Mouse (Mus musculus) hindbrain, embryonic 11.5 days (tissue): ENCODE data around the gene Aldh3b1. TPM values are rescaled to one million over a fixed set of nuclear protein-coding genes. Genes with fewer than 3 reads are reported as not detected.
A peak's percentile ranks its signal among the peaks of the same experiment; 100 is the strongest.

ENCODE experiments used
- ATAC-seq: fragments of 200-750 bp; cut with Nextera tagmentation; 2 replicates; pipeline ENCODE4 v1.8.0; 2017; ENCODE audit warnings: mild to moderate bottlenecking, moderate TSS enrichment, moderate library complexity; ENCODE audit not compliant: low FRiP score
- DNase-seq: peaks from one replicate; pipeline ENCODE4 v3.0.0-alpha.2; 2015; ENCODE audit warnings: low spot score
- H3K27ac ChIP-seq: fragments of 300-500 bp; sonication (generic); 2 replicates; pipeline ENCODE4 v1.5.1; 2014; ENCODE audit warnings: mild to moderate bottlenecking, low read depth, low read length
- H3K27me3 ChIP-seq: fragments of 300-500 bp; sonication (generic); 2 replicates; pipeline ENCODE4 v1.6.1; 2014; ENCODE audit warnings: mild to moderate bottlenecking, low read length, moderate library complexity, mixed read lengths; ENCODE audit not compliant: control insufficient read depth, insufficient read depth
- H3K36me3 ChIP-seq: fragments of 300-500 bp; sonication (generic); 2 replicates; pipeline ENCODE4 v1.6.1; 2014; ENCODE audit warnings: mild to moderate bottlenecking, low read length, moderate library complexity, mixed read lengths; ENCODE audit not compliant: control insufficient read depth, insufficient read depth
- H3K4me1 ChIP-seq: fragments of 300-500 bp; sonication (generic); replicated peaks from 2 replicates; pipeline ENCODE4 v1.6.1; 2014; ENCODE audit warnings: low read length, mixed read lengths; ENCODE audit not compliant: control insufficient read depth, insufficient read depth
- H3K4me2 ChIP-seq: fragments of 300-500 bp; sonication (generic); replicated peaks from 2 replicates; pipeline ENCODE4 v1.6.1; 2014; ENCODE audit warnings: mild to moderate bottlenecking, low read depth, low read length
- H3K4me3 ChIP-seq: fragments of 300-500 bp; sonication (generic); 2 replicates; pipeline ENCODE4 v1.5.1; 2014; ENCODE audit warnings: low read depth, low read length
- H3K9ac ChIP-seq: fragments of 300-500 bp; sonication (generic); 2 replicates; pipeline ENCODE4 v1.6.1; 2014; ENCODE audit warnings: low read depth, low read length
- H3K9me3 ChIP-seq: fragments of 300-500 bp; sonication (generic); 2 replicates; pipeline ENCODE4 v1.6.1; 2016; ENCODE audit warnings: low read length; ENCODE audit not compliant: control insufficient read depth
- WGBS: fragments of 180-500 bp; shearing (Covaris S2); extraction: QIAGEN DNeasy Blood & Tissue Kit; methylation state at CpG from one replicate; pipeline ENCODE4 v1.1.7; 2014; 5-methylcytosine and 5-hydroxymethylcytosine counted together
- polyA plus RNA-seq: library from polyadenylated mRNA; unstranded; fragments of >200 nt; fragmentation: Nextera tagmentation; extraction: Ambion mirVana; gene quantifications from 2 replicates; pipeline ENCODE4 v1.2.1, GENCODE M21; 2014

The Aldh3b1 gene
- polyA plus RNA-seq, 1 experiment from 2014 or later: 0.59 TPM

GRCm38 (mm10) chr19:3935032-3935895, 5.7 kb upstream of the Aldh3b1 start, which contains the start of gene Unc93b1:
Gene Unc93b1 (plus strand): TSS chr19:3935186.
- Histone ChIP-seq H3K4me2 (peak within 1 kb of the TSS; percentile 67), H3K9me3 (no peaks in the 10 kb centered on the region), H3K27me3 (0 out of 2 replicates have a peak, but pooled peaks cover 3% of the 10 kb centered on the region), H3K36me3 (no peaks in the 10 kb centered on the region), H3K27ac (no peak within 1 kb of the TSS), H3K9ac (peak within 1 kb of the TSS; percentile 45), H3K4me1 (peaks cover 2% of the 10 kb centered on the region; the same call in 1 of the 2 replicates), H3K4me3 (peak within 1 kb of the TSS; percentile 39)
- 6% methylated on average over 39 of the region's 42 CpGs for WGBS
- ATAC-seq: peak; percentile 81
- DNase-seq: peak; percentile 62

- Histone ChIP-seq H3K27ac (no peak overlapping the region), H3K36me3 (no peaks in the 10 kb centered on the region), H3K4me1 (peaks cover 2% of the 10 kb centered on the region; the same call in 1 of the 2 replicates), H3K27me3 (0 out of 2 replicates have a peak, but pooled peaks cover 3% of the 10 kb centered on the region), H3K9ac (no peak overlapping the region), H3K9me3 (no peaks in the 10 kb centered on the region), H3K4me3 (no peak overlapping the region), H3K4me2 (no peak overlapping the region)
- WGBS: 91% methylated on average over 9 of the region's 9 CpGs
- ATAC-seq: no peak
- DNase-seq: no peak
Observed at GRCm38 (mm10) chr19:3931716-3932115, 2.1 kb upstream of the Aldh3b1 start.

DNA sequence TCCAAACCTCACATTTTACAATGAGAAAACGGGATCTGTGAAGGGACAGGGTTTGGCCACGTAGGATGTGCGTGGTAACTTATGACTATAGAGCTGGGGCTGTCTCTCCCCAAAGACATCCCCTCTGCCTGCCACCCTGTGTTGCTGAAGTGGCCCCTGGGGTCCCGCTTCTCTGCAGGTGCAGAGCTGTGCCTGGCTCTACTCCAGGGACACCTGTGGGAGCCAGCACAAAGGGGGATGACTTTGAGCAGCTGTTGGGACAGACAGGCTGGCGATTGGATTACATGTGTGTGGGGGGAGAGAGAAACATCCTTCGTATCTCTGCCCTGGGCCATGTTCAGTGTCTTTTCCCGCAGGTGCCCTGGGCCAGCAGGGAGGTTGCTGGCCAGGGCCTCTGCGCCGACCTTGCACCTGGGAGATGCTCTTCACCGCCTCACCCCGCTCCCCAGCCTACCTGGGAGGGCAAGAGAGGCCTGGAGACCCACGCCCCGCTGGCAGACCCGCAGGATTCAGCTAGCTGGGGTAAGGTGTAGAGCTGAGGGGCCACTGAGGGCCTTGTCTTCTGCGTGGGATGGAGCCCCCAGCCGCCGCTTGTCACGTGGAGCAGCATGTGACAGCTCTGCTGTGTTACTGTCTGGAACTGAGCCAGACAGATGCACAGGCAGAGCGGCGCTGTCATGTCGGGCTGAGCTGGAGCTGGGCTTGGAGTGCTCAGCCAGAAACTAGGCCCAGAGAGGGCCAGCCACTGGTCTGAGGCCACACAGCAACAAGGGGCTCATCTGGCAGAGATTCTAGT, 852 bp upstream of the Aldh3b1 start:
- H3K9me3 ChIP-seq: no peaks in the 10 kb centered on the region
- ATAC-seq (no peak), DNase-seq (no peak)
- H3K4me1 ChIP-seq: peaks cover 2% of the 10 kb centered on the region; the same call in 1 of the 2 replicates
- WGBS: 78% methylated on average over 21 of the region's 21 CpGs
- H3K4me2 ChIP-seq: no peak overlapping the region
- H3K4me3 ChIP-seq: no peak overlapping the region
- no peaks in the 10 kb centered on the region for H3K36me3 ChIP-seq
- H3K27ac ChIP-seq: no peak overlapping the region
- H3K9ac ChIP-seq: no peak overlapping the region
- no peaks in the 10 kb centered on the region for H3K27me3 ChIP-seq

DNA sequence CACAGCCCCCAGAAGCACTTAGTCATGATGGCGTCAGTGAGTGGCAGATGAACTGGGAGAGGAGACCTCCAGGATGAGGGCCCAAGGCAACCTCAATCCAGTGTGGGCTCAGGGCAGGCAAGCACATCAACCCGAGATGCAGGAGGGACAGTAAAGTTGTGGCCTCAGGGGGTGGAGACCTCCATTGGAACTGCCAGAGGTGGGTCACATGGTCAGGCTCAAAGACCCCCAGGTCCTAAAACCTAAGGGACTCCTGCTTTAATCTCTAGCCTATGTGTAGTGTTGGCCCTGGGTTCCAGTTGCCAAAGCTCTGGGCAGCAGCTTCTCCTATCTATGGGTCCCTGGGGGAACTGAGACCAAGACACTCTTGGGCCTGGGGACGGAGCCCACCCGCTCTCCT, 829 bp downstream of the Aldh3b1 start:
- no peaks in the 10 kb centered on the region for H3K4me1 ChIP-seq
- no peak for DNase-seq
- H3K27me3 ChIP-seq: no peaks in the 10 kb centered on the region
- ATAC-seq: no peak
- 91% methylated on average over 4 of the region's 4 CpGs for WGBS
- H3K36me3 ChIP-seq: no peaks in the 10 kb centered on the region
- H3K9ac ChIP-seq: no peak overlapping the region
- H3K27ac ChIP-seq: no peak overlapping the region
- no peak overlapping the region for H3K4me2 ChIP-seq
- H3K4me3 ChIP-seq: no peak overlapping the region
- H3K9me3 ChIP-seq: no peaks in the 10 kb centered on the region

DNA sequence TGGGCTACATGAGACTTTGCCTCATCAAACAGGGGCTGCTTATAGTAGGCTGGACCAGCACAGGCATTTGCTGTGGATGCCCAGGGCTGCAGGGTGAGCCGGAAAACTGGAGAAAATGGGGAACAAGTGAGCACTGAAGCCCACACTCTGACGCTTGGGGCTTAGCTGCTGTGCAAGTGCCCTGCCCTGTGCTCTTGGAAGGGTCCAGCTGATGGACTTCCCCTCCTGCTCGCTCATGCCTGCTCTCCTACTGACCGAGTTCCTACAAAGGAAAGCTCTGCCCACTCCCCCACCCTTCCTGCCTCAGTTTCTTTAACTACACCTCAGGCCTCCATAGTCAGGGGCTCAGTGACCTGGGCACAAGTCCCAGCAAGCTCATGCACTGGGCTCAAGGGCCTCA, 1.6 kb downstream of the Aldh3b1 start:
- H3K9ac ChIP-seq: no peak overlapping the region
- no peaks in the 10 kb centered on the region for H3K27me3 ChIP-seq
- 0 out of 2 replicates have a peak, but pooled peaks cover 3% of the 10 kb centered on the region for H3K4me1 ChIP-seq
- H3K36me3 ChIP-seq: no peaks in the 10 kb centered on the region
- H3K4me3 ChIP-seq: no peak overlapping the region
- no peak overlapping the region for H3K27ac ChIP-seq
- DNase-seq (no peak), ATAC-seq (no peak)
- WGBS: 87% methylated on average over 4 of the region's 4 CpGs
- H3K4me2 ChIP-seq: no peak overlapping the region
- no peaks in the 10 kb centered on the region for H3K9me3 ChIP-seq

DNA sequence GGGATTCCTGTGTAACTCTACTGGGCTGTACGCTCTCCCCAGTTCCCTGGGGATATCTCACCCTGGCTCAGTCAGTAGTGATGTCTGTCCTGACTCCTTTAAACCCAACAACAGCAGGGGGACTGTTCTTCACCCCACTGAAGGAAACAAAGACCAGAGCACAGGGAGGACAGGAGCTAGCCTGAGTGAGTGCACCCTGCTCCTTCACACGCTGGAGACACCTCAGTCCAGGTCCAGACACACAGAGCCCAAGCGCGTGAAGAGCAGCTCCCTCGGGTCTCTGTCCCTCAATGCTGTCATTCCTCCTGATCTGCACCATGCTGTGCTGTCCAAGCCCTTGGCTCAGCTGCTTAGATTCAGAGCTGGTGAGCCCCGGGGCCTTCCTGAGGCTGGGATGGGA, 2.9 kb downstream of the Aldh3b1 start:
- DNase-seq: no peak
- 0 out of 2 replicates have a peak, but pooled peaks cover 3% of the 10 kb centered on the region for H3K4me1 ChIP-seq
- no peak overlapping the region for H3K27ac ChIP-seq
- no peak overlapping the region for H3K4me2 ChIP-seq
- no peaks in the 10 kb centered on the region for H3K9me3 ChIP-seq
- H3K36me3 ChIP-seq: no peaks in the 10 kb centered on the region
- H3K9ac ChIP-seq: no peak overlapping the region
- WGBS: 69% methylated on average over 6 of the region's 6 CpGs
- H3K4me3 ChIP-seq: no peak overlapping the region
- no peak for ATAC-seq
- H3K27me3 ChIP-seq: no peaks in the 10 kb centered on the region

GRCm38 (mm10) chr19:3926279-3926678, 3.3 kb downstream of the Aldh3b1 start:
- no peaks in the 10 kb centered on the region for H3K36me3 ChIP-seq
- no peaks in the 10 kb centered on the region for H3K9me3 ChIP-seq
- no peak for ATAC-seq
- H3K4me3 ChIP-seq: no peak overlapping the region
- H3K4me2 ChIP-seq: no peak overlapping the region
- 0 out of 2 replicates have a peak, but pooled peaks cover 3% of the 10 kb centered on the region for H3K4me1 ChIP-seq
- no peak overlapping the region for H3K27ac ChIP-seq
- no peaks in the 10 kb centered on the region for H3K27me3 ChIP-seq
- 78% methylated on average over 3 of the region's 3 CpGs for WGBS
- no peak for DNase-seq
- H3K9ac ChIP-seq: no peak overlapping the region

GRCm38 (mm10) chr19:3925859-3926258, 3.7 kb downstream of the Aldh3b1 start:
- H3K27ac ChIP-seq: no peak overlapping the region
- 0 out of 2 replicates have a peak, but pooled peaks cover 3% of the 10 kb centered on the region for H3K4me1 ChIP-seq
- H3K4me3 ChIP-seq: no peak overlapping the region
- no peaks in the 10 kb centered on the region for H3K36me3 ChIP-seq
- no peak overlapping the region for H3K9ac ChIP-seq
- no peak overlapping the region for H3K4me2 ChIP-seq
- H3K9me3 ChIP-seq: no peaks in the 10 kb centered on the region
- no peak for DNase-seq
- ATAC-seq: no peak
- WGBS: 86% methylated on average over 6 of the region's 6 CpGs
- H3K27me3 ChIP-seq: no peaks in the 10 kb centered on the region
